Mouse (Mus musculus) ovary, adult 10 weeks (tissue): Measurements from ENCODE around the gene Gm20908. TPM values are rescaled to one million over a fixed set of nuclear protein-coding genes. Genes with fewer than 3 reads are reported as not detected.

Experiments used
- polyA plus RNA-seq: library from polyadenylated mRNA; stranded (reverse); fragments of 350-450 nt; fragmentation: Illumina TruSeq; extraction: RNeasy Lipid Tissue Mini Kit (QIAGEN cat#74804); gene quantifications from one replicate; pipeline ENCODE4 v1.2.3, GENCODE M21; 2014

Gm20908 gene
- not detected for polyA plus RNA-seq

DNA sequence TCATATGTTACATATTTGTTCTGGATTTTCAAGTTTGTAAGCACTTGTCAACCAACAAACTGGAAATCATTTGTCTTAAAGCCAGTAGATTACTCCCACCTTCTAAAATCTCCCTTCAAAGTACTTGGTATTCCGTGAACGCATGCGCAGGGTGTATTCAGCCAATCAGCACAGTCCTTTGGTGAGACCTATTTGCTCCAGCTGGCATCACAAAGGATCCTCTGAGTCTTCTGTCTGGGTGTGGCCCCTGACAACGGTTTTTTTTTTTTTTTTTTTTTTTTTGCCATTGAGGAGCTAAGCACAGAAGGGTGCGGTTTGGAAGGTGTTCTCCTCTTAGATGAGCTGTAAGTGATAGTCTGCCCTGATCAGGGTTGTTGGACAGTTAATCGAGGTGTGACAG is at the start of gene Gm20908:
Gene Gm20908, plus strand, starts transcription at position 301 of the 400 bp plus-strand sequence.

